Mouse (Mus musculus) heart, postnatal 0 days (tissue): Measurements from ENCODE around the gene Ufc1.

ENCODE experiments used
- CTCF ChIP-seq: IDR thresholded peaks from 2 replicates; pipeline ENCODE4 v1.5.1; 2016; ENCODE audit warnings: antibody characterized with exemption, control low read depth, low read depth
- EP300 ChIP-seq: IDR thresholded peaks from 2 replicates; pipeline ENCODE4 v1.6.1; 2016; ENCODE audit warnings: antibody characterized with exemption, low read depth

DNA sequence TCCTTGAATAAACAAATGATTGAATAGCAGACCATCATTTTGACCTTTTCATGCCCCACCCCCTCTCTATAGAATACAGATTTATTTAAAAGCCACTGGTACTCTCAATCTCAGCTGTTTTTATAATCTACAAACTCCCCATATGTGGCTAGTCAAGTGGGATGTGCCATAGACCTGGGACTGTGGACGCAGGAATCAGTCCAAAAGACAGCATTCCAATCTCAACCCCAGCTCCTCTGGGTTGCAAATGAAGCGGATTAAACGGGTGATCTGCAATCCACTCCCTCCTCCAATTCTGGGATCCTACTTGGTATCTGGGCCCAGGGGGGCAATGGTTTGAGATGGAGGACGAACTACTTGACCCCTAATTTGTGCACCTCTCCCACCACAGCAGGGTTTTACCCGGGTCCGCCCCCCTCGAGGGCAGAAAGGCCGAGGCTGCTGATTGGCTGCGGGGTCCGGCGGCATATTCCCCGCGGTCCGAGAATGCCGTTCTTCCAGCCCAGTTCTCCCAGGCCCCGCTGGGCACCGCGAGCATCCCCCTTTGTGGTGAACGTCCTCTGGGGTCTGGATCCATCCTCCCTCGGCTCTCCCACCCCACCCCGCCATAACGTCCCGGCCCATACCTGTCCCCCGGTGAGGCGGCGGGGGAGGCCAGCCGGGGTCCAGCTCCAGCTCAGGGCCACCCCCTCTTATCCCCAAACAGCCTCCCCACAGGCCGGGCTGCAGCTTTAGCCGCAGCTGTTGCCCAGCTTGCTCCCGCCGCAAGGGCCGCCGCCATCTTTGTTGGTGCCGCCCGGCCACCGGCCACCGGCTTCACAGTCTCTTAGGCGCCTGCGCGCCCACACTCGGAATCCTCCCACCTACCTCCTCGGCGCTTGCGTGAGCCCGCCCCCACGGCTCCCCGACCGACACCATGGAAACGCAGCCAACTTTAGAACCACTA is 7.4 kb downstream of the Ufc1 start, which contains the start of gene Usp21:
- TF ChIP-seq CTCF: no peak
- peak; percentile 71; the same call in 1 of the 2 replicates for TF ChIP-seq EP300
